Mouse (Mus musculus) spleen, postnatal 0 days (tissue): ENCODE data around the gene Sec16a. TPM values are rescaled to one million over a fixed set of nuclear protein-coding genes. Genes with fewer than 3 reads are reported as not detected.

Source experiments
- polyA plus RNA-seq: library from polyadenylated mRNA; unstranded; fragments of >200 nt; fragmentation: Nextera tagmentation; extraction: Ambion mirVana; gene quantifications from 2 replicates; pipeline ENCODE4 v1.2.1, GENCODE M21; 2015

Sec16a gene
- 5.8 and 7.5 TPM in 2 replicates for polyA plus RNA-seq

GRCm38 (mm10) chr2:26444946-26445665, at the start of gene Sec16a:
Gene Sec16a (minus strand): TSS chr2:26445216.

GRCm38 (mm10) chr2:26408515-26409356, 36.3 kb downstream of the Sec16a start, which contains the start of gene Inpp5e:
Gene Inpp5e (minus strand): TSS chr2:26409203.

DNA sequence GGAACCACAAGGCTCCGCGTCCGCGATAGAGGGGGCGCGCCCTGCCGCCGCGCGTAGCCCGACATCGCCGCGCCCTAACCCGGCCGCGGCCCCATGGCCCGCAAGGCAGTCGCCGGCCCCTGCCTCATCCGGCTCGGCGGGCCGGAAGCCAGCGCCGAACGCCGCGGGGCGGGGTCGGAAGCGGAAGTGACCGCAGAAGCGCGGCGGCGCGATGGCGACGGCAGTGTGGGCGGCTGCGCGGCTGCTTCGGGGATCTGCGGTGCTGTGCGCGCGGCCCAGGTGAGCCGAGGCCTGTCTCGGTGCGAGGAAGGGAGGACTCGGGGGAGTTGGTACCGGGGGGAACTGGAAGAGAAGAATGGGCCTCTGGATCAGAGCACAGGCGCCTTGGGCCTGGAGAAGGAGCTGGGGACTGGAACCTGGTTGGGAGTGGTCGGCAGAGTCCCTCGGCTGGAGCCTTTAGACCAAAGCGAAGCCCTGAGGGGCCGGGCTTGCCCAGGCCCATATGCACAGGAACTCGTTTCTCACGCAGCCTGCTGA, 55.8 kb downstream of the Sec16a start, which contains the start of the genes Entr1 and Pmpca:
Entr1 (minus strand) TSS at position 163 of the 537 bp plus-strand sequence.
Pmpca (plus strand) TSS at position 186 of the 537 bp plus-strand sequence.

DNA sequence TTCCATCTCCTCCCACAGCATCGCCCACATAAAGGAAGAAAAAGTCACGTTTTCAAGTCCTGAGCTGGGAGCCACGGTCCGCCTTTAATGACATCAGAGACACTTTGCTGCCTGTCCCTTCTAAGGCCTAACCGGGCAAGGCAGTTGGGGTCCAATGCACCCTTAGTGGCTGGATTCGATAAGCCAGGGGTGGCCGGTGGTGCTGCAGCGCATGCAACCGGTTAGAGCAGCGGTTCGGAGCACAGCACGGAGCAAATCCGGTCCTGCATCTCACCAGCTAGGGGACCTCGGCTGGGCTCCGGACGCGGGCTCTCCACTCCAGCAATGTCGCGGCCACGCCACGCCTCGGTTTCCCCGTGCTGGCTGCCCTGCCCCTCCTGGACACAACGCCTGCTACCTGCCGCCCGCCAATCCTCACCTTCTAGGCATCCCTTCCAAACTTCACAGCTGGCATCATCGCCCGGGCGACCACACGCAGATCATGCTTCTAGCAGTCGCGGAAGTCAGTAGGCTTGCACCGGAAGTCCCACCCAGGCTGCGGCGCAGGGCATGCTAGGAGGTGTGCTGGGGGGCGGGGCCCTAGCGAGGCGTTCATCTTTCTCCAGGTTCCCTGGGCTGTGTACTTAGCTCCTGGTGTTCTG, 64.8 kb downstream of the Sec16a start, which contains the start of gene Snapc4:
Snapc4 (minus strand) TSS at position 523 of the 641 bp plus-strand sequence.

DNA sequence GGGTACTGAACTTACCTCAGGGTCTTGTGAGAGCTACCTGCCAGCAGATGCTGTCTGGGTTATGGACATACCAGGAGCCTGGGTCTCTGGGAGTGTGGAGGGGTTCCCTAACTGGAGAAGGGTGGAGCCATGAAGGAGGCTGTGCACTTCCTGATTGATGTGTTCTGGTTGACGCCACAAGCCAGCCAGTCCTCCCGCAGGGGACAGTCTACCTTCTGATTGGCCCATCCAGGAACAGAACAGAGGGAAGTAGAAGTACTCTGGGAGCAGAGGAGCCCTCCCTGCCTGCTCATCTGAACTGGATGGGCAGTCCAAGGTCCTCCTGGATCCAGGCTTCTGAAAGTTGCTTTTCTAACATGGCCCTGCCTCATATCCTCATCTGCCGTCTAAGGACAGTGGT, 84.2 kb downstream of the Sec16a start, which contains the start of gene Card9:
Card9 (minus strand) TSS at position 147 of the 400 bp plus-strand sequence.

Other genes with a start within 250 kb of the Sec16a start
- not detected in 2 replicates for gene Lhx3, start 236.9 kb downstream of the Sec16a start, polyA plus RNA-seq
- 5.7 and 7.0 TPM in 2 replicates for gene Qsox2, start 207.7 kb downstream of the Sec16a start, polyA plus RNA-seq
- 0.04 and 0.07 TPM in 2 replicates for gene Ccdc187, start 150.7 kb downstream of the Sec16a start, polyA plus RNA-seq
- gene Gpsm1, start 129.7 kb downstream of the Sec16a start, polyA plus RNA-seq = 5.4 and 7.8 TPM in 2 replicates
- gene Dnlz, start 93.1 kb downstream of the Sec16a start, polyA plus RNA-seq = 8.7 and 10.4 TPM in 2 replicates
- 4.3 and 6.3 TPM in 2 replicates for gene Card9, start 84.3 kb downstream of the Sec16a start, polyA plus RNA-seq
- gene Snapc4, start 64.6 kb downstream of the Sec16a start, polyA plus RNA-seq = 11.6 and 12.7 TPM in 2 replicates
- 46.8 and 53.6 TPM in 2 replicates for gene Entr1, start 55.9 kb downstream of the Sec16a start, polyA plus RNA-seq
- gene Pmpca, start 55.9 kb downstream of the Sec16a start, polyA plus RNA-seq = 52.7 and 58.0 TPM in 2 replicates
- gene Inpp5e, start 36.0 kb downstream of the Sec16a start, polyA plus RNA-seq = 7.2 and 7.6 TPM in 2 replicates
- gene Notch1, start 71.4 kb upstream of the Sec16a start, polyA plus RNA-seq = 5.6 and 8.1 TPM in 2 replicates
- 115 and 142 TPM in 2 replicates for gene Egfl7, start 134.8 kb upstream of the Sec16a start, polyA plus RNA-seq
- not detected in 2 replicates for gene Gm20532, start 141.4 kb upstream of the Sec16a start, polyA plus RNA-seq
- 19.3 and 24.1 TPM in 2 replicates for gene Agpat2, start 159.2 kb upstream of the Sec16a start, polyA plus RNA-seq
- 3.2 and 4.7 TPM in 2 replicates for gene Fam69b, start 183.2 kb upstream of the Sec16a start, polyA plus RNA-seq
- gene Lcn4, start 226.1 kb upstream of the Sec16a start, polyA plus RNA-seq = 0.40 TPM in 1 of 2 replicates, not detected in the other